Mouse (Mus musculus) c-Kit-positive CD71-positive TER-119-positive erythroid progenitor cells, embryonic 14.5 days (primary cell): ENCODE data around the gene Cuzd1.

ENCODE experiments used
- DNase-seq: peaks from one replicate; pipeline ENCODE4 v3.0.0-alpha.2; 2013; ENCODE audit warnings: low spot score

Gene Cuzd1

GRCm38 (mm10) chr7:131322192-131322591 is at the start of gene Cuzd1:
TSS of gene Cuzd1 (minus strand) at chr7:131322292.
- DNase-seq: no peak

GRCm38 (mm10) chr7:131371470-131371860 is 49.4 kb upstream of the Cuzd1 start:
- DNase-seq: no peak

DNA sequence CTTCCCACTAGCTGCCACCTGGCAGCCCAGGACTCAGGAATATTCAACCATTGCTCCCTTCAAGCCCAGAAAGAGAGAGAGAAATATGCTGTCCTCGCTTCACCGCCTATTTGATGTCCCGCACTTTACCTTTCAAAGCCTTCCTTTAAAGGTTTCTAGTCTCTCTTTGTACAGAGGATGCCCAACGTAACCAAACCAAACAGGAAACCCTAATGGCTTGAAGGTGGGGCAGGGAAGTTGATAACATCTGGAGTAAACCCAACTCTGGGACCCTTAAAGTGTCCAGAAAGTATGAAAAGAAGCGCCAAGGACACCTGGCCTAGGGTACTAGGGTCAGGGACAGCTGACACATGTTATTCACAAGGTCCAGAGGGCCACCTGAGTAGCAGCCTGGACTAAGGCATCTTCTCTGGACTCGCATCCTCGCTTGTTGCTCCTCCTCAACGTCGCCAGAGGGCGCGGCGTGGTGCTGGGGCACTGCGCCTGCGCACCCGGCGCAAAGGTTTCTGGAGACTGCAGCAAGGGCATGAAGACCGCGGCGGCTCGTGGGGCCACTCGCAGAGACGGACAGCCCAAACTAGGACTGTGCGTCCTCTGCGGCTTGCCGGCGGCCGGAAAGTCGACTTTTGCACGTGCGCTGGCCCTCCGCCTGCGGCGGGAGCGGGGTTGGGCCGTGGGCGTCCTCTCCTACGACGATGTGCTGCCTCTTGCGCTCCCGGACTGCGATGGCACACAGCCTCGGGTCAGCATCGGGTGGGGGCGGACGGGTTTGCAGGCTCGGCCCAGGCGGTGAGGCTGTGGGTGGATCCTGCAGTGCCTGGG is 48.8 kb upstream of the Cuzd1 start, which contains the start of gene Pstk:
Pstk (plus strand) TSS at position 494 of the 822 bp plus-strand sequence.
- DNase-seq: peak; percentile 88

- no peak for DNase-seq
Observed at GRCm38 (mm10) chr7:131364131-131364530, 42.0 kb upstream of the Cuzd1 start.

DNA sequence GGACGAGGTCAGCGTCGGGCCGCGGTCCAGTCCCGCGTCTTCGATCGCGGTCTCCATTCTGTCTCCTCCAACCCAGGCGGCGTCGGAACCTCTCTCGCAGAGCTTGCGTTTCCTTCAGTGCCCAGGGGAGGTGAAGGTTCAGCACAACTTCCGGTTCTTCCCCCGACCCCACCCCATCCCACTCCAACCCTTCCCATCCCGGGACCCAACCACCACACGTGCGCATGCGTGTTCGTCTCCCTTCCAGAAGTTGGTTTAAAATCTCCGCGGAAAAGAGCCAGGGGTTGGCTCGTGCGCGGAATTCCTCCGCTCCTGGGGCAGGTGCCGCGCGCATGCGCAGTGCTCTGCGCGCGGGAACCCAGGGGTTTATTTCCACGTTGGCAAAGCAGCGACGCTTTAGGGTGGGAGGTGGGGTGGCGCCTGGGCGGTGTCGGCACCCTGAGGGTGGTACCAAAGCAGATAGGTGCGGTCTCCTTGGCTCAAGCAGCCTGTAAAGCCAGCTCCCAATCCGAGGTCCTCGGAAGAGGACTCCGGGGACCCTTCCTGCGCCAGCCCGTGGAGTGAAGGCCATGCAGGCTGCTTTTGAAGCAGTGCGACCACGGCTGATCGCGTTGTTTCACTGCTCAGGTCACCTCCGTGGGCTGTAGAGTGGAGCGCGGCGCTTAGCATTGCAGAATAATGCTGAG is 40.7 kb upstream of the Cuzd1 start, which contains the start of gene 2310057M21Rik:
2310057M21Rik (minus strand) TSS at position 145 of the 686 bp plus-strand sequence.
- DNase-seq: peak; percentile 87

DNA sequence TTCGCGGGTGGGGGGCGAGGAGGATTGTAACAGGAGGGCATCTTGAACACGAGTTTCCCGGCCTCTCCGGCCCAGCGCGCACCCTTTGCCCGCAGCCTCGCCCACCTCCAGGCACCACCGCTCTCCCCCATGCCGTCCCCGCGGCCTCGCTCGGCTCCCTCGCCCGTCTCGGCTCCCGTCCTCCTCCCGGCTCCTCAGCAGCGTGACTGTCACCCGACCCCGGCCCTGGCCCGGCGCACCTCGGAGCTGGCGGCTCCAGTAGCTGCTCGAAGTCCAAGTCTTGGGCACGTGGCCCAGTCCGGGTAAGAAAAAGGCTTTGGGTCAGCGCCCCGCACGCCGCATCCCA is 40.1 kb upstream of the Cuzd1 start:
- no peak for DNase-seq

GRCm38 (mm10) chr7:131356105-131356504 is 34.0 kb upstream of the Cuzd1 start:
- DNase-seq: no peak

DNA sequence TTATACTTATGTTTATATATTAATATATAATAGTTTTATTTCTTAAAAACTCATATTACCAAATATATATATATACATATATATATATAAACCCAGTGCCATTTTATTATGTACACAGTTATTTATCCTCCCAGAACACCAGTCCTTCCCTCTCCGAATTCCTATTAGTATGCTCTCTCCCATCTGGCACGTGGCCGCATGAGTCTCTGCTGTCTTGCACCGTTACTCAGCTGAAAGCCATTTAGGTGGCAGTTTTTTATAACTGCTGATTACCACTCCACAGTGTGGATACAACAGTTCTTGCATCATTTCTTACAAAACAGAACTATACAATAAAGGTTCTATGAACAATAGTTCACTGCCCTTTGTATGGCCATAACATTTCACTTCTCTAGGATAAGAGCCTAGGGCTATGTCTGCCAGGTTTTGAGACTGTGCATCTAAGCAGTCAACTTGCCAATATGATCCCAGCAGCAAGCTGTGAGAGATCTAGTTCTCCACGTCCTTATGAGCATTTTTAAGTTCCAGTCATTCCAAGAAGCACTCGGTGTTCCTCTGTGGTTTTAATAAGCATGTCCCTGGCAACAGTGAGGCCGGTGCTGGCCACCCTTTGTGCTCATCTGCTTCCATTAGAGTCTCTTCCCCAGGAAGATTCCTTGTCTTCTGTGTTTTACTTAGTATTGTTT is 23.9 kb upstream of the Cuzd1 start:
- no peak for DNase-seq

- no peak for DNase-seq
Observed at GRCm38 (mm10) chr7:131337502-131338068, 15.5 kb upstream of the Cuzd1 start.

GRCm38 (mm10) chr7:131333564-131333963 is 11.5 kb upstream of the Cuzd1 start, which contains the start of gene Fam24a:
TSS of gene Fam24a (plus strand) at chr7:131333864.
- DNase-seq: no peak

- no peak for DNase-seq
Observed at GRCm38 (mm10) chr7:131331688-131332087, 9.6 kb upstream of the Cuzd1 start.

- no peak for DNase-seq
Observed at GRCm38 (mm10) chr7:131329416-131329815, 7.3 kb upstream of the Cuzd1 start, which contains the start of gene Fam24b. TSS of gene Fam24b (minus strand) at chr7:131329516.

GRCm38 (mm10) chr7:131327054-131327453 is 5.0 kb upstream of the Cuzd1 start:
- no peak for DNase-seq

DNA sequence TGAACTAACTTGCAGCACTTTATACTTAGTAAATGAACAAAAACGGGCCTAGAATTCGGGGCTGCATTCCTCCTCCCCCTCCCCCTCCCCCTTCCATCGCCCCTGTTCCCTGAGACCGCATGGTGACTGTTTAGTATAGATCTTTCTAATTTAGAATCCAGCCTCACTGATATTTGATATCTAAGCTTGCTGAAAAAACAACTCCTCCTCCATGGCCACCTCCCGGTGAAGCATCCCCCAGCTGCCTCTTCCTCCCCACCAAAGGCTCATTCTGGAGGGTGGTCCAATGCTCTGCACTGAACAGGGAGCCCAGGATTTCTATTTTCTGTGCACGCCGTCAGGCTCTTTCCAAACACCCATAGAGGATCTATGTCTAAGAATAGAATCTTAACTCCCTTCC is 3.8 kb downstream of the Cuzd1 start:
- no peak for DNase-seq

DNA sequence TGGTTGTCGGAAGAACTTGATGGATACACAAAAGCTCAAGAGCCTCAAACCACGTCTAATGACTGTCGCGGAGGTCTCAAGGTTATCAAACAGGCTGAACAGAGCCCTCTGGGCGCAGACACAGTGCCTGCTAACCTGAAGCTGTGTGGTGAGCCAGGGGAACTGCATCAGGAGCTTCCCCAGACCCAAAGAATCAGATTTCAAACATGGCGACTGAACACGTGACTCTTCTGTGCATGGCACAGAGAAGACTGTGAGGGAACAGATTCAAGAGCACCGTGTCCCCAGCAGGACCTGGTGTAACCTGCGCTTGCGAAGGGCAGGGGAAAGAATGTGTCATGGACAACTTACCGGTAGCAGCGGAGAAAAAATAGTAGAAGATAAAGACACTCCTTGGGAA is 4.5 kb downstream of the Cuzd1 start:
- DNase-seq: no peak

DNA sequence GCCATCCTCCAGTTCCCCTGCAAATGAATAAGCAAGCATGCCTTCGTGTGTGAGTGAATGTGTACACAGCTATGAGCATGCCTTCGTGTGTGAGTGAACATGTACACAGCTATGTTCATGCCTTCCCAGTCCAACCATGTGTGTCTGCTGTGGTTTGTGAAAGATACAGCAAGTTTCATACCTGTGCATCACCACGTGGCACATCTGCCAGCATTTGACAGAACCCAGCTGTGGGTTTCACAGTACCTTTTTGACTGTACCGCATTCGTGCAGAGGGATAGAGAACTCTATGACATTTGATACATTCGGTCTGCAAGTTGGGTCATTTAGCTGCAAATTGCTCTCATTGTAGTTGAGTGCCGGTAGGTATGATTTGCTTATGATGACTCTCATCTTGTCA is 7.6 kb downstream of the Cuzd1 start:
- no peak for DNase-seq

DNA sequence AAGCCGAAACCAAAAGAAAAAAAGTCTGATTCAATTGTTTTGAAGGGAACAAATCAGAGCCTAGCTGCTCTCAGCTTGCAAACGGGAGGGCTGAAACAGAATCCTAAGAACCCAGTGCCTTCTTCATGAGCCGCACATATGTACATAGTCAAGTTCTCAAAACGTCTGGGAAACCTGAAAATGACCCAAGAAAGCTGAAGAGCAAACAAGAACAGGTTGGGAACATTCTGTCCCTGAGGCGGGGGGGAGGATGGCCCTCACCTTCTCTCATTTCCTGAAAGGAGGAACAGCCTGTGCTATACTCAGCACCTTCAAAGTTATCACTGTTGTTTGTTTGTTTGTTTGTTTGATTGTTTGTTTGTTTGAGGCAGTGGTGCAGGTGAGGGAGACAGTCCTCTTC is 15.4 kb downstream of the Cuzd1 start:
- DNase-seq: no peak

- no peak for DNase-seq
Observed at GRCm38 (mm10) chr7:131303340-131303739, 18.8 kb downstream of the Cuzd1 start.

GRCm38 (mm10) chr7:131297151-131297550 is 24.9 kb downstream of the Cuzd1 start:
- DNase-seq: no peak

DNA sequence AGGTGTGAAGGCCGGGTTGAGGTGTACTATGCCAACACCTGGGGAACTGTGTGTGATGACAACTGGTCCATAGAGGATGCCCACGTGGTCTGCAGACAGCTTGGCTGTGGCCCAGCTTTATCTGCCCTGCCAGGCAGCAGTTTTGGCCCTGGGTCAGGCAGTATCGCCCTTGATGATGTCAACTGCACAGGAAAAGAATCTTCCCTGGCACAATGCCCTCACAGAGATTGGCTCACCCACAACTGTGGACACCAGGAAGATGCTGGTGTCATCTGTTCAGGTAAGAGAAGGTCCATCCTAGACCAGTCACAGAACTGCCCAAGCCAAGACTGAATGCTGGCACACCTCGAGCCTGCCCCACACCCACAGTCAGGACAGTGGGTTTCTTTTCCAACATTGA is 56.2 kb downstream of the Cuzd1 start:
- no peak for DNase-seq

DNA sequence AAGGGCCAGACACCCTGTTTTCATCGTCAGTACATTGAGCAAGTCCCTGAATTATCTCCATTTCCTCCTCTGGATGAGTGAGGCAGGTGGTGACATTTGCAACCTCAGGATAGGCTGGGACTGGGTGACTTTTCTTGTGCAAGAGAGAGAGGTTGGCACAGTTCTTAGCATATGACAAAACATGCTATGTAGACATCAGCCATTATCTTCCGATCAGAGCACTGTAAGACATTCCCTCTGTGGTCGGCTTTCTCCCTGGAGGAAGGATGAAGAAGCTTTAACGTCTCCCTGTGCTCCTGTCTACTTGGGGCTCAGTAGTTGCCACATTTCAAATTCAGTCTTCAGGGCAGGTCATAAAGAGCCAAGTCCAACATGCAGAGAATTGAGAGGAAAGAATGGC is 57.8 kb downstream of the Cuzd1 start:
- no peak for DNase-seq

GRCm38 (mm10) chr7:131260946-131261345 is 61.1 kb downstream of the Cuzd1 start:
- DNase-seq: no peak
